ENCODE assay signal across 18 mouse cellular contexts in genomic region chr4:119750681-119751211, GRCm38 (mm10). TPM values are rescaled to one million over a fixed set of nuclear protein-coding genes. Genes with fewer than 3 reads are reported as not detected.
DNase-seq lines count a peak whose midpoint lies in the region; ATAC-seq and TF ChIP-seq lines count a peak whose summit lies in the region.
"Had no signal": no experiment of that assay in that cellular context is flagged by ENCODE, and none has a peak within 500 bp of the region (broad histone marks: within the 10 kb centered on the region; RNA-seq: fewer than 3 reads in every experiment).

No protein-coding gene starts in this region.

- no peak for TF ChIP-seq CTCF in thymus, adult 2 months (IDR thresholded peaks at IDR 0.05; ENCODE audit: borderline replicate concordance, control insufficient read depth, extremely low read depth, insufficient read depth, low read length, poor library complexity)
- no peak for TF ChIP-seq CTCF in heart, postnatal 0 days (IDR thresholded peaks at IDR 0.05; ENCODE audit: low read depth)

- TF ChIP-seq POLR2A in thymus, adult 2 months (IDR thresholded peaks at IDR 0.05; ENCODE audit: control insufficient read depth, extremely low read depth, insufficient read depth, low read length, poor library complexity) = no peak

- H3K9ac ChIP-seq in heart, embryonic 11.5 days (ENCODE audit: low read depth, low read length) = no peak overlapping the region
- no peak overlapping the region for H3K9ac ChIP-seq in heart, postnatal 0 days (replicated peaks; ENCODE audit: low read depth, low read length)
- H3K9ac ChIP-seq in midbrain, embryonic 13.5 days (replicated peaks) = no peak overlapping the region
- H3K9ac ChIP-seq: embryonic facial prominence, embryonic 12.5 days; forebrain, embryonic 15.5 days; hindbrain, embryonic 14.5 days; limb, embryonic 15.5 days; midbrain, embryonic 15.5 days; neural tube, embryonic 15.5 days had no signal

- H3K27me3 ChIP-seq in heart, embryonic 11.5 days (ENCODE audit: control insufficient read depth, insufficient read depth, low read length) = no peaks in the 10 kb centered on the region
- H3K27me3 ChIP-seq in thymus, adult 2 months (ENCODE audit: control insufficient read depth, insufficient read depth, low read length) = no peaks in the 10 kb centered on the region
- no peaks in the 10 kb centered on the region for H3K27me3 ChIP-seq in heart, postnatal 0 days (ENCODE audit: control insufficient read depth, insufficient read depth, low read length)
- H3K27me3 ChIP-seq in midbrain, embryonic 13.5 days = no peaks in the 10 kb centered on the region
- H3K27me3 ChIP-seq: embryonic facial prominence, embryonic 12.5 days; forebrain, embryonic 15.5 days; limb, embryonic 15.5 days; midbrain, embryonic 15.5 days; neural tube, embryonic 15.5 days had no signal

- no peak overlapping the region for H3K4me2 ChIP-seq in heart, embryonic 11.5 days
- no peak overlapping the region for H3K4me2 ChIP-seq in heart, postnatal 0 days (ENCODE audit: low read depth, low read length)
- H3K4me2 ChIP-seq in midbrain, embryonic 13.5 days (replicated peaks) = no peak overlapping the region
- H3K4me2 ChIP-seq: embryonic facial prominence, embryonic 12.5 days; forebrain, embryonic 15.5 days; hindbrain, embryonic 14.5 days; limb, embryonic 15.5 days; midbrain, embryonic 15.5 days; neural tube, embryonic 15.5 days had no signal

- H3K4me1 ChIP-seq in heart, embryonic 11.5 days (ENCODE audit: control insufficient read depth, insufficient read depth, low read length) = peaks cover 7% of the 10 kb centered on the region; the same call in 1 of the 2 replicates
- H3K4me1 ChIP-seq in thymus, adult 2 months (replicated peaks; ENCODE audit: control insufficient read depth, insufficient read depth, low read length) = no peaks in the 10 kb centered on the region; the same call in 1 of the 2 replicates
- peaks cover 11% of the 10 kb centered on the region for H3K4me1 ChIP-seq in heart, postnatal 0 days (ENCODE audit: control insufficient read depth, insufficient read depth)
- 0 out of 2 replicates have a peak, but pooled peaks cover 5% of the 10 kb centered on the region for H3K4me1 ChIP-seq in midbrain, embryonic 13.5 days (replicated peaks)
- H3K4me1 ChIP-seq: embryonic facial prominence, embryonic 12.5 days; forebrain, embryonic 15.5 days; limb, embryonic 15.5 days; midbrain, embryonic 15.5 days; neural tube, embryonic 15.5 days had no signal

- no peaks in the 10 kb centered on the region for H3K9me3 ChIP-seq in heart, embryonic 11.5 days (replicated peaks; ENCODE audit: control insufficient read depth, low read length)
- H3K9me3 ChIP-seq in heart, postnatal 0 days (replicated peaks; ENCODE audit: control insufficient read depth, low read length) = no peaks in the 10 kb centered on the region; the same call in 1 of the 2 replicates
- no peaks in the 10 kb centered on the region for H3K9me3 ChIP-seq in midbrain, embryonic 13.5 days
- H3K9me3 ChIP-seq: embryonic facial prominence, embryonic 12.5 days; forebrain, embryonic 15.5 days; limb, embryonic 15.5 days; midbrain, embryonic 15.5 days had no signal

- H3K4me3 ChIP-seq in heart, embryonic 11.5 days (ENCODE audit: low read depth, low read length) = no peak overlapping the region
- no peak overlapping the region for H3K4me3 ChIP-seq in thymus, adult 2 months (ENCODE audit: control insufficient read depth, insufficient read depth, low read length)
- H3K4me3 ChIP-seq in heart, postnatal 0 days (ENCODE audit: low read depth, low read length) = no peak overlapping the region
- no peak overlapping the region for H3K4me3 ChIP-seq in midbrain, embryonic 13.5 days (replicated peaks)
- H3K4me3 ChIP-seq: embryonic facial prominence, embryonic 12.5 days; forebrain, embryonic 15.5 days; limb, embryonic 15.5 days; midbrain, embryonic 15.5 days; myocyte; neural tube, embryonic 15.5 days had no signal

- DNase-seq in heart, adult 11 months = peak; percentile 94
- no peak for DNase-seq in thymus, adult 2 months
- DNase-seq in thymus, postnatal 25 days = no peak
- peak; percentile 19 for DNase-seq in heart, postnatal 0 days (ENCODE audit: low spot score)
- DNase-seq in layer of hippocampus, adult 9-10 months (ENCODE audit: low spot score) = no peak
- DNase-seq: B cell, adult 2 months; cerebellum, postnatal 10 days; kidney, adult 8-10 months; kidney, postnatal 25 days had no signal

- ATAC-seq in heart, embryonic 11.5 days (replicated peaks; ENCODE audit: insufficient number of reproducible peaks, low FRiP score, low TSS enrichment) = no peak
- no peak for ATAC-seq in heart, postnatal 0 days (ENCODE audit: insufficient read depth, low read depth)
- ATAC-seq in midbrain, embryonic 13.5 days = no peak
- ATAC-seq: forebrain, embryonic 15.5 days; midbrain, embryonic 15.5 days had no signal

- TF ChIP-seq EP300 in heart, postnatal 0 days (IDR thresholded peaks at IDR 0.05; ENCODE audit: low read depth) = no peak

- 79% methylated on average over 6 of the region's 6 CpGs for WGBS in heart, embryonic 11.5 days (ENCODE audit: insufficient replicate concordance)
- 91% methylated on average over 6 of the region's 6 CpGs for WGBS in thymus, adult 2 months
- 64% methylated on average over 6 of the region's 6 CpGs for WGBS in heart, postnatal 0 days
- 85% methylated on average over 6 of the region's 6 CpGs for WGBS in midbrain, embryonic 13.5 days

- H3K36me3 ChIP-seq in heart, embryonic 11.5 days (ENCODE audit: control insufficient read depth, insufficient read depth, low read length) = no peaks in the 10 kb centered on the region
- no peaks in the 10 kb centered on the region for H3K36me3 ChIP-seq in thymus, adult 2 months (ENCODE audit: control insufficient read depth, insufficient read depth, low read length)
- H3K36me3 ChIP-seq in heart, postnatal 0 days (replicated peaks; ENCODE audit: control insufficient read depth, insufficient read depth, low read length) = no peaks in the 10 kb centered on the region
- no peaks in the 10 kb centered on the region for H3K36me3 ChIP-seq in midbrain, embryonic 13.5 days
- H3K36me3 ChIP-seq: embryonic facial prominence, embryonic 12.5 days; forebrain, embryonic 15.5 days; limb, embryonic 15.5 days; midbrain, embryonic 15.5 days; neural tube, embryonic 15.5 days had no signal

- H3K27ac ChIP-seq in heart, embryonic 11.5 days (ENCODE audit: low read depth, low read length) = no peak overlapping the region
- peak overlapping the region; percentile 31; the same call in 1 of the 2 replicates for H3K27ac ChIP-seq in thymus, adult 2 months (ENCODE audit: control insufficient read depth, insufficient read depth, low read length)
- H3K27ac ChIP-seq in heart, postnatal 0 days (ENCODE audit: low read depth) = no peak overlapping the region
- H3K27ac ChIP-seq in midbrain, embryonic 13.5 days = no peak overlapping the region
- H3K27ac ChIP-seq: embryonic facial prominence, embryonic 12.5 days; forebrain, embryonic 15.5 days; hindbrain, embryonic 14.5 days; limb, embryonic 15.5 days; midbrain, embryonic 15.5 days; neural tube, embryonic 15.5 days had no signal

RNA-seq across cellular contexts. Expression of gene Hivep3, which starts 17.2 kb away (rescaled TPM):
- 4.8 and 6.7 TPM in 2 replicates for polyA plus RNA-seq in heart, embryonic 11.5 days (2014; fragmentation: Nextera tagmentation; extraction: Ambion mirVana)
- 40.0 and 65.7 TPM in 2 replicates for polyA plus RNA-seq in thymus, adult 2 months (2012; rRNA removed)
- total RNA-seq in heart, postnatal 0 days (2014; rRNA removed; ENCODE audit: low replicate concordance) = 2.3 and 10.4 TPM in 2 replicates
- 5.8 and 6.6 TPM in 2 replicates for polyA plus RNA-seq in heart, postnatal 0 days (2015; fragmentation: Nextera tagmentation; extraction: Ambion mirVana)
- polyA plus RNA-seq in midbrain, embryonic 13.5 days (2015; fragmentation: Nextera tagmentation; extraction: Ambion mirVana) = 9.5 and 10.5 TPM in 2 replicates

Comparison
In these comparisons a context has a peak if more than half of its experiments do, and no peak if none do; other contexts are left out.
1. DNase-seq: peak in heart, adult 11 months (single experiment) and heart, postnatal 0 days (single experiment); none in thymus, adult 2 months (single experiment), thymus, postnatal 25 days (single experiment) and layer of hippocampus, adult 9-10 months (single experiment).